Mouse (Mus musculus) ZHBTc4 (cell line): ENCODE data around the gene Wdr47.
A peak's percentile ranks its signal among the peaks of the same experiment; 100 is the strongest.
"Not testable (repeated sequence)": the region's sequence is repeated elsewhere in the genome, so short reads cannot be mapped to it uniquely, and the experiment has no call there.

Source experiments
- DNase-seq: peaks from one replicate; pipeline ENCODE4 v3.0.0-alpha.2; 2011; ENCODE audit warnings: low read depth, low spot score

Wdr47 gene

GRCm38 (mm10) chr3:108634761-108635160, 43.7 kb downstream of the Wdr47 start:
- no peak for DNase-seq

GRCm38 (mm10) chr3:108639412-108639811, 48.3 kb downstream of the Wdr47 start:
- DNase-seq, result no peak

GRCm38 (mm10) chr3:108640998-108641397, 49.9 kb downstream of the Wdr47 start:
- DNase-seq, result no peak

- DNase-seq, result no peak
These were observed 53.8 kb downstream of the Wdr47 start for GRCm38 (mm10) chr3:108644856-108645255.

- DNase-seq, result peak; percentile 50
These were observed 55.0 kb downstream of the Wdr47 start for GRCm38 (mm10) chr3:108646036-108646435.

GRCm38 (mm10) chr3:108647681-108648080, 56.6 kb downstream of the Wdr47 start:
- peak; percentile 30 for DNase-seq

- peak; percentile 36 for DNase-seq
These were observed 62.0 kb downstream of the Wdr47 start for GRCm38 (mm10) chr3:108652866-108653642.

- peak; percentile 97 for DNase-seq
These were observed 62.8 kb downstream of the Wdr47 start, which contains the start of gene Clcc1 for GRCm38 (mm10) chr3:108653710-108654379. TSS of gene Clcc1 (plus strand) at chr3:108653913.

- no peak for DNase-seq
These were observed 63.5 kb downstream of the Wdr47 start for GRCm38 (mm10) chr3:108654566-108654965.

- no peak for DNase-seq
These were observed 64.4 kb downstream of the Wdr47 start for GRCm38 (mm10) chr3:108655486-108655885.

- DNase-seq, result no peak
These were observed 67.5 kb downstream of the Wdr47 start for GRCm38 (mm10) chr3:108658612-108659011.

- DNase-seq, result peak; percentile 52
These were observed 69.9 kb downstream of the Wdr47 start for GRCm38 (mm10) chr3:108660941-108661340.

GRCm38 (mm10) chr3:108676616-108677015, 85.5 kb downstream of the Wdr47 start:
- no peak for DNase-seq

- DNase-seq, result no peak
These were observed 89.9 kb downstream of the Wdr47 start for GRCm38 (mm10) chr3:108681004-108681403.

GRCm38 (mm10) chr3:108683597-108683996, 92.5 kb downstream of the Wdr47 start:
- DNase-seq, result not testable (repeated sequence)

- no peak for DNase-seq
These were observed 94.6 kb downstream of the Wdr47 start for GRCm38 (mm10) chr3:108685701-108686100.

- no peak for DNase-seq
These were observed 97.9 kb downstream of the Wdr47 start for GRCm38 (mm10) chr3:108689015-108689441.

- DNase-seq, result no peak
These were observed 98.4 kb downstream of the Wdr47 start for GRCm38 (mm10) chr3:108689446-108689845.

- no peak for DNase-seq
These were observed 98.9 kb downstream of the Wdr47 start for GRCm38 (mm10) chr3:108689979-108690378.

GRCm38 (mm10) chr3:108694321-108694720, 103.2 kb downstream of the Wdr47 start:
- no peak for DNase-seq
